Mouse (Mus musculus) limb, embryonic 13.5 days (tissue): ENCODE results near the gene Serf2. TPM values are rescaled to one million over a fixed set of nuclear protein-coding genes. Genes with fewer than 3 reads are reported as not detected.
"Not testable (repeated sequence)": the region's sequence is repeated elsewhere in the genome, so short reads cannot be mapped to it uniquely, and the experiment has no call there.

Experiments
- ATAC-seq: fragments of 200-750 bp; cut with Nextera tagmentation; 2 replicates; pipeline ENCODE4 v1.8.0; 2017; ENCODE audit warnings: low read depth, moderate number of reproducible peaks, moderate TSS enrichment; ENCODE audit not compliant: low FRiP score
- H3K27ac ChIP-seq: fragments of 300-500 bp; sonication (generic); 2 replicates; pipeline ENCODE4 v1.5.1; 2015; ENCODE audit warnings: inconsistent platforms, mild to moderate bottlenecking, moderate library complexity
- H3K27me3 ChIP-seq: fragments of 300-500 bp; sonication (generic); 2 replicates; pipeline ENCODE4 v1.6.1; 2015; ENCODE audit warnings: mild to moderate bottlenecking, inconsistent platforms
- H3K36me3 ChIP-seq: fragments of 300-500 bp; sonication (generic); 2 replicates; pipeline ENCODE4 v1.6.1; 2015; ENCODE audit warnings: inconsistent platforms, mild to moderate bottlenecking, moderate library complexity
- H3K4me1 ChIP-seq: fragments of 300-500 bp; sonication (generic); 2 replicates; pipeline ENCODE4 v1.6.1; 2015; ENCODE audit warnings: inconsistent platforms
- H3K4me2 ChIP-seq: fragments of 300-500 bp; sonication (generic); replicated peaks from 2 replicates; pipeline ENCODE4 v1.6.1; 2015; ENCODE audit warnings: inconsistent platforms, mild to moderate bottlenecking, moderate library complexity
- H3K4me3 ChIP-seq: fragments of 300-500 bp; sonication (generic); 2 replicates; pipeline ENCODE4 v1.5.1; 2015; ENCODE audit warnings: moderate library complexity, mild to moderate bottlenecking, inconsistent platforms
- H3K9ac ChIP-seq: fragments of 300-500 bp; sonication (generic); 2 replicates; pipeline ENCODE4 v1.6.1; 2015; ENCODE audit warnings: mild to moderate bottlenecking, inconsistent platforms
- H3K9me3 ChIP-seq: fragments of 300-500 bp; sonication (generic); 2 replicates; pipeline ENCODE4 v1.6.1; 2016; ENCODE audit warnings: inconsistent platforms
- WGBS: fragments of 180-500 bp; shearing (Covaris S2); methylation state at CpG from one replicate; pipeline ENCODE4 v1.1.7; 2015; 5-methylcytosine and 5-hydroxymethylcytosine counted together
- polyA plus RNA-seq: library from polyadenylated mRNA; unstranded; fragments of >200 nt; fragmentation: Nextera tagmentation; extraction: Ambion mirVana; gene quantifications from 2 replicates; pipeline ENCODE4 v1.2.1, GENCODE M21; 2015

Serf2 gene
- polyA plus RNA-seq, 1 experiment from 2014 or later, result 513 TPM

- H3K4me2 ChIP-seq, result peak overlapping the region; percentile 74
- H3K9me3 ChIP-seq, result no peaks in the 10 kb centered on the region
- H3K36me3 ChIP-seq, result peaks cover 29% of the 10 kb centered on the region
- no peak for ATAC-seq
- H3K4me3 ChIP-seq, result peak overlapping the region; percentile 99
- H3K4me1 ChIP-seq, result peaks cover 23% of the 10 kb centered on the region
- peak overlapping the region; percentile 99 for H3K9ac ChIP-seq
- under 1% methylated on average over 7 of the region's 7 CpGs for WGBS
- H3K27ac ChIP-seq, result peak overlapping the region; percentile 98; the same call in 1 of the 2 replicates
- H3K27me3 ChIP-seq, result no peaks in the 10 kb centered on the region
These were observed 1.1 kb downstream of the Serf2 start for GRCm38 (mm10) chr2:121450093-121450492.

- H3K4me3 ChIP-seq, result no peak overlapping the region
- H3K36me3 ChIP-seq, result peaks cover 29% of the 10 kb centered on the region
- WGBS, result 85% methylated on average over 4 of the region's 4 CpGs
- peaks cover 29% of the 10 kb centered on the region for H3K4me1 ChIP-seq
- no peak for ATAC-seq
- no peak overlapping the region for H3K9ac ChIP-seq
- H3K9me3 ChIP-seq, result no peaks in the 10 kb centered on the region
- H3K27me3 ChIP-seq, result no peaks in the 10 kb centered on the region
- H3K4me2 ChIP-seq, result no peak overlapping the region
- H3K27ac ChIP-seq, result no peak overlapping the region
These were observed 3.4 kb downstream of the Serf2 start for GRCm38 (mm10) chr2:121452361-121452760.

GRCm38 (mm10) chr2:121452990-121453389, 4.0 kb downstream of the Serf2 start, which contains the start of gene Hypk:
Hypk (plus strand) TSS chr2:121453290.
- H3K27ac ChIP-seq, result no peak within 1 kb of the TSS
- ATAC-seq, result no peak
- no peaks in the 10 kb centered on the region for H3K27me3 ChIP-seq
- peaks cover 30% of the 10 kb centered on the region for H3K4me1 ChIP-seq
- H3K9ac ChIP-seq, result no peak within 1 kb of the TSS
- 72% methylated on average over 4 of the region's 4 CpGs for WGBS
- no peak within 1 kb of the TSS for H3K4me2 ChIP-seq
- H3K4me3 ChIP-seq, result no peak within 1 kb of the TSS
- no peaks in the 10 kb centered on the region for H3K9me3 ChIP-seq
- peaks cover 29% of the 10 kb centered on the region for H3K36me3 ChIP-seq

GRCm38 (mm10) chr2:121453917-121454316, 4.9 kb downstream of the Serf2 start:
- ATAC-seq, result no peak
- Histone ChIP-seq H3K27me3 (no peaks in the 10 kb centered on the region), H3K4me2 (no peak overlapping the region), H3K9ac (no peak overlapping the region), H3K9me3 (no peaks in the 10 kb centered on the region), H3K36me3 (peaks cover 36% of the 10 kb centered on the region), H3K27ac (no peak overlapping the region), H3K4me3 (no peak overlapping the region), H3K4me1 (peaks cover 29% of the 10 kb centered on the region)
- 85% methylated on average over 6 of the region's 6 CpGs for WGBS

- 71% methylated on average over 5 of the region's 5 CpGs for WGBS
- peaks cover 51% of the 10 kb centered on the region for H3K36me3 ChIP-seq
- H3K4me2 ChIP-seq, result no peak overlapping the region
- no peak overlapping the region for H3K4me3 ChIP-seq
- H3K9me3 ChIP-seq, result no peaks in the 10 kb centered on the region
- H3K27me3 ChIP-seq, result no peaks in the 10 kb centered on the region
- no peak overlapping the region for H3K27ac ChIP-seq
- peaks cover 26% of the 10 kb centered on the region for H3K4me1 ChIP-seq
- no peak for ATAC-seq
- no peak overlapping the region for H3K9ac ChIP-seq
These were observed 6.5 kb downstream of the Serf2 start for GRCm38 (mm10) chr2:121455534-121455933.

- peak; percentile 87 for ATAC-seq
- H3K27ac ChIP-seq, result peak within 1 kb of the TSS; percentile 75; the same call in 1 of the 2 replicates
- H3K27me3 ChIP-seq, result no peaks in the 10 kb centered on the region
- H3K9me3 ChIP-seq, result no peaks in the 10 kb centered on the region
- WGBS, result 4% methylated on average over 41 of the region's 41 CpGs
- peaks cover 51% of the 10 kb centered on the region for H3K36me3 ChIP-seq
- H3K9ac ChIP-seq, result peak within 1 kb of the TSS; percentile 81
- peak within 1 kb of the TSS; percentile 75 for H3K4me2 ChIP-seq
- peak within 1 kb of the TSS; percentile 76 for H3K4me3 ChIP-seq
- H3K4me1 ChIP-seq, result peaks cover 17% of the 10 kb centered on the region
These were observed 8.0 kb downstream of the Serf2 start, which contains the start of gene Serinc4 for GRCm38 (mm10) chr2:121456692-121457642. Serinc4 (minus strand) TSS chr2:121456781.

GRCm38 (mm10) chr2:121460071-121460470, 11.1 kb downstream of the Serf2 start:
- H3K4me3 ChIP-seq, result no peak overlapping the region
- ATAC-seq, result no peak
- peaks cover 30% of the 10 kb centered on the region for H3K36me3 ChIP-seq
- no peaks in the 10 kb centered on the region for H3K9me3 ChIP-seq
- H3K4me2 ChIP-seq, result no peak overlapping the region
- peaks cover 11% of the 10 kb centered on the region for H3K4me1 ChIP-seq
- no peak overlapping the region for H3K9ac ChIP-seq
- WGBS, result 76% methylated on average over 2 of the region's 2 CpGs
- H3K27ac ChIP-seq, result no peak overlapping the region
- no peaks in the 10 kb centered on the region for H3K27me3 ChIP-seq

GRCm38 (mm10) chr2:121468982-121469381, 20.0 kb downstream of the Serf2 start:
- not testable (repeated sequence) for H3K4me3 ChIP-seq, H3K4me1 ChIP-seq, H3K9ac ChIP-seq, H3K27ac ChIP-seq, H3K9me3 ChIP-seq, ATAC-seq, H3K4me2 ChIP-seq, H3K27me3 ChIP-seq
- WGBS, result 72% methylated on average over 2 of the region's 6 CpGs
- H3K36me3 ChIP-seq, result peaks cover 11% of the 10 kb centered on the region; the same call in 1 of the 2 replicates

GRCm38 (mm10) chr2:121472783-121473182, 23.8 kb downstream of the Serf2 start:
- peak overlapping the region; percentile 63 for H3K4me3 ChIP-seq
- WGBS, result 96% methylated on average over 3 of the region's 3 CpGs
- peaks cover 11% of the 10 kb centered on the region; the same call in 1 of the 2 replicates for H3K36me3 ChIP-seq
- not testable (repeated sequence) for ATAC-seq, H3K27me3 ChIP-seq, H3K4me1 ChIP-seq, H3K9me3 ChIP-seq, H3K9ac ChIP-seq, H3K27ac ChIP-seq
- H3K4me2 ChIP-seq, result peak overlapping the region; percentile 73

GRCm38 (mm10) chr2:121473301-121474179, 24.5 kb downstream of the Serf2 start, which contains the start of gene Mfap1b:
Mfap1b (minus strand) TSS chr2:121474067.
- Histone ChIP-seq H3K4me3 (peak within 1 kb of the TSS; percentile 63), H3K4me2 (peak within 1 kb of the TSS; percentile 73), H3K9ac (peak within 1 kb of the TSS; percentile 71)
- not testable (repeated sequence) for H3K27me3 ChIP-seq, H3K9me3 ChIP-seq, H3K27ac ChIP-seq, H3K4me1 ChIP-seq, H3K36me3 ChIP-seq
- 6% methylated on average over 41 of the region's 41 CpGs for WGBS
- ATAC-seq, result peak; percentile 94

GRCm38 (mm10) chr2:121474180-121474535, 25.2 kb downstream of the Serf2 start:
- H3K36me3 ChIP-seq, result peaks cover 7% of the 10 kb centered on the region; the same call in 1 of the 2 replicates
- no peaks in the 10 kb centered on the region for H3K9me3 ChIP-seq
- no peaks in the 10 kb centered on the region for H3K27me3 ChIP-seq
- peak overlapping the region; percentile 73 for H3K4me2 ChIP-seq
- H3K9ac ChIP-seq, result peak overlapping the region; percentile 71; the same call in 1 of the 2 replicates
- 0 out of 2 replicates have a peak, but pooled peaks cover 3% of the 10 kb centered on the region for H3K4me1 ChIP-seq
- peak overlapping the region; percentile 63 for H3K4me3 ChIP-seq
- peak; percentile 52; the same call in 1 of the 2 replicates for ATAC-seq
- no peak overlapping the region for H3K27ac ChIP-seq
- 34% methylated on average over 8 of the region's 8 CpGs for WGBS
